Mouse (Mus musculus): ENCODE results near the gene Pdpr.
"Not testable (repeated sequence)": the region's sequence is repeated elsewhere in the genome, so short reads cannot be mapped to it uniquely, and the experiment has no call there.

Pdpr gene

GRCm38 (mm10) chr8:111079861-111080271 lies 14.6 kb upstream of the Pdpr start:
- Histone ChIP-seq H3K4me1 (replicated peaks; ENCODE audit: low read depth, low read length) (peaks cover 14% of the 10 kb centered on the region), H3K4me3 (replicated peaks; ENCODE audit: low read length) (no peak overlapping the region), H3K36me3 (ENCODE audit: insufficient read depth, low read length) (no peaks in the 10 kb centered on the region), H3K9me3 (ENCODE audit: low read length) (no peaks in the 10 kb centered on the region), H3K27me3 (ENCODE audit: insufficient read depth, low read length) (peaks cover 6% of the 10 kb centered on the region; the same call in 1 of the 2 replicates)
- no peak for TF ChIP-seq POU5F1 (IDR thresholded peaks at IDR 0.05; ENCODE audit: borderline replicate concordance, low read length)
- TF ChIP-seq NANOG (IDR thresholded peaks at IDR 0.05; ENCODE audit: borderline replicate concordance, low read length) = no peak
- no peak for TF ChIP-seq CTCF (conservative IDR thresholded peaks at IDR 0.05; ENCODE audit: low read length)

- Histone ChIP-seq H3K4me1 (replicated peaks; ENCODE audit: low read depth, low read length) (peaks cover 14% of the 10 kb centered on the region), H3K36me3 (ENCODE audit: insufficient read depth, low read length) (no peaks in the 10 kb centered on the region), H3K9me3 (ENCODE audit: low read length) (no peaks in the 10 kb centered on the region), H3K27me3 (ENCODE audit: insufficient read depth, low read length) (peaks cover 6% of the 10 kb centered on the region; the same call in 1 of the 2 replicates), H3K4me3 (replicated peaks; ENCODE audit: low read length) (no peak overlapping the region)
- TF ChIP-seq POU5F1 (IDR thresholded peaks at IDR 0.05; ENCODE audit: borderline replicate concordance, low read length) (no peak), NANOG (IDR thresholded peaks at IDR 0.05; ENCODE audit: borderline replicate concordance, low read length) (no peak), CTCF (conservative IDR thresholded peaks at IDR 0.05; ENCODE audit: low read length) (no peak)
These were observed 12.7 kb upstream of the Pdpr start for GRCm38 (mm10) chr8:111081580-111082258.

- H3K36me3 ChIP-seq (ENCODE audit: insufficient read depth, low read length); H3K9me3 ChIP-seq (ENCODE audit: low read length); H3K4me3 ChIP-seq (replicated peaks; ENCODE audit: low read length); H3K27me3 ChIP-seq (ENCODE audit: insufficient read depth, low read length): not testable (repeated sequence)
- peaks cover 14% of the 10 kb centered on the region for H3K4me1 ChIP-seq (replicated peaks; ENCODE audit: low read depth, low read length)
These were observed 10.5 kb upstream of the Pdpr start for GRCm38 (mm10) chr8:111083936-111084335.

GRCm38 (mm10) chr8:111090126-111090525 lies 4.3 kb upstream of the Pdpr start:
- no peaks in the 10 kb centered on the region for H3K27me3 ChIP-seq (ENCODE audit: insufficient read depth, low read length)
- H3K4me3 ChIP-seq (replicated peaks; ENCODE audit: low read length) = no peak overlapping the region
- peaks cover 8% of the 10 kb centered on the region; the same call in 1 of the 2 replicates for H3K9me3 ChIP-seq (ENCODE audit: low read length)
- H3K4me1 ChIP-seq (replicated peaks; ENCODE audit: low read depth, low read length) = peaks cover 4% of the 10 kb centered on the region
- no peaks in the 10 kb centered on the region for H3K36me3 ChIP-seq (ENCODE audit: insufficient read depth, low read length)
- TF ChIP-seq CTCF (conservative IDR thresholded peaks at IDR 0.05; ENCODE audit: low read length) (peak; percentile 77), NANOG (IDR thresholded peaks at IDR 0.05; ENCODE audit: borderline replicate concordance, low read length) (no peak), POU5F1 (IDR thresholded peaks at IDR 0.05; ENCODE audit: borderline replicate concordance, low read length) (no peak)

- Histone ChIP-seq H3K9me3 (ENCODE audit: low read length) (peaks cover 8% of the 10 kb centered on the region; the same call in 1 of the 2 replicates), H3K4me3 (replicated peaks; ENCODE audit: low read length) (no peak overlapping the region), H3K27me3 (ENCODE audit: insufficient read depth, low read length) (no peaks in the 10 kb centered on the region), H3K4me1 (replicated peaks; ENCODE audit: low read depth, low read length) (peaks cover 16% of the 10 kb centered on the region), H3K36me3 (ENCODE audit: insufficient read depth, low read length) (no peaks in the 10 kb centered on the region)
- TF ChIP-seq NANOG (IDR thresholded peaks at IDR 0.05; ENCODE audit: borderline replicate concordance, low read length) = no peak
- TF ChIP-seq POU5F1 (IDR thresholded peaks at IDR 0.05; ENCODE audit: borderline replicate concordance, low read length) = no peak
- no peak for TF ChIP-seq CTCF (conservative IDR thresholded peaks at IDR 0.05; ENCODE audit: low read length)
These were observed 2.7 kb upstream of the Pdpr start for GRCm38 (mm10) chr8:111091706-111092105.

GRCm38 (mm10) chr8:111092326-111092725 lies 2.1 kb upstream of the Pdpr start, which contains the start of gene Clec18a:
Clec18a (minus strand) TSS chr8:111092426.
- H3K9me3 ChIP-seq (ENCODE audit: low read length); H3K4me3 ChIP-seq (replicated peaks; ENCODE audit: low read length); H3K27me3 ChIP-seq (ENCODE audit: insufficient read depth, low read length); H3K36me3 ChIP-seq (ENCODE audit: insufficient read depth, low read length): not testable (repeated sequence)
- peaks cover 16% of the 10 kb centered on the region for H3K4me1 ChIP-seq (replicated peaks; ENCODE audit: low read depth, low read length)

- Histone ChIP-seq H3K4me1 (replicated peaks; ENCODE audit: low read depth, low read length) (peaks cover 16% of the 10 kb centered on the region), H3K4me3 (replicated peaks; ENCODE audit: low read length) (peak overlapping the region; percentile 89)
- H3K9me3 ChIP-seq (ENCODE audit: low read length); H3K36me3 ChIP-seq (ENCODE audit: insufficient read depth, low read length); H3K27me3 ChIP-seq (ENCODE audit: insufficient read depth, low read length): not testable (repeated sequence)
These were observed 381 bp downstream of the Pdpr start for GRCm38 (mm10) chr8:111094719-111095302.

GRCm38 (mm10) chr8:111114891-111115290 lies 20.5 kb downstream of the Pdpr start:
- TF ChIP-seq CTCF (conservative IDR thresholded peaks at IDR 0.05; ENCODE audit: low read length) = no peak
- TF ChIP-seq NANOG (IDR thresholded peaks at IDR 0.05; ENCODE audit: borderline replicate concordance, low read length) = no peak
- TF ChIP-seq POU5F1 (IDR thresholded peaks at IDR 0.05; ENCODE audit: borderline replicate concordance, low read length) = no peak
- Histone ChIP-seq H3K9me3 (ENCODE audit: low read length) (no peaks in the 10 kb centered on the region), H3K4me3 (replicated peaks; ENCODE audit: low read length) (no peak overlapping the region), H3K27me3 (ENCODE audit: insufficient read depth, low read length) (no peaks in the 10 kb centered on the region), H3K4me1 (replicated peaks; ENCODE audit: low read depth, low read length) (no peaks in the 10 kb centered on the region), H3K36me3 (ENCODE audit: insufficient read depth, low read length) (peaks cover 65% of the 10 kb centered on the region)

- no peaks in the 10 kb centered on the region for H3K4me1 ChIP-seq (replicated peaks; ENCODE audit: low read depth, low read length)
- H3K27me3 ChIP-seq (ENCODE audit: insufficient read depth, low read length) = no peaks in the 10 kb centered on the region
- TF ChIP-seq CTCF (conservative IDR thresholded peaks at IDR 0.05; ENCODE audit: low read length) (no peak), NANOG (IDR thresholded peaks at IDR 0.05; ENCODE audit: borderline replicate concordance, low read length) (no peak), POU5F1 (IDR thresholded peaks at IDR 0.05; ENCODE audit: borderline replicate concordance, low read length) (no peak)
- no peaks in the 10 kb centered on the region for H3K9me3 ChIP-seq (ENCODE audit: low read length)
- H3K4me3 ChIP-seq (replicated peaks; ENCODE audit: low read length) = no peak overlapping the region
- peaks cover 83% of the 10 kb centered on the region for H3K36me3 ChIP-seq (ENCODE audit: insufficient read depth, low read length)
These were observed 25.1 kb downstream of the Pdpr start for GRCm38 (mm10) chr8:111119481-111119880.
